In the genomic region with DNA sequence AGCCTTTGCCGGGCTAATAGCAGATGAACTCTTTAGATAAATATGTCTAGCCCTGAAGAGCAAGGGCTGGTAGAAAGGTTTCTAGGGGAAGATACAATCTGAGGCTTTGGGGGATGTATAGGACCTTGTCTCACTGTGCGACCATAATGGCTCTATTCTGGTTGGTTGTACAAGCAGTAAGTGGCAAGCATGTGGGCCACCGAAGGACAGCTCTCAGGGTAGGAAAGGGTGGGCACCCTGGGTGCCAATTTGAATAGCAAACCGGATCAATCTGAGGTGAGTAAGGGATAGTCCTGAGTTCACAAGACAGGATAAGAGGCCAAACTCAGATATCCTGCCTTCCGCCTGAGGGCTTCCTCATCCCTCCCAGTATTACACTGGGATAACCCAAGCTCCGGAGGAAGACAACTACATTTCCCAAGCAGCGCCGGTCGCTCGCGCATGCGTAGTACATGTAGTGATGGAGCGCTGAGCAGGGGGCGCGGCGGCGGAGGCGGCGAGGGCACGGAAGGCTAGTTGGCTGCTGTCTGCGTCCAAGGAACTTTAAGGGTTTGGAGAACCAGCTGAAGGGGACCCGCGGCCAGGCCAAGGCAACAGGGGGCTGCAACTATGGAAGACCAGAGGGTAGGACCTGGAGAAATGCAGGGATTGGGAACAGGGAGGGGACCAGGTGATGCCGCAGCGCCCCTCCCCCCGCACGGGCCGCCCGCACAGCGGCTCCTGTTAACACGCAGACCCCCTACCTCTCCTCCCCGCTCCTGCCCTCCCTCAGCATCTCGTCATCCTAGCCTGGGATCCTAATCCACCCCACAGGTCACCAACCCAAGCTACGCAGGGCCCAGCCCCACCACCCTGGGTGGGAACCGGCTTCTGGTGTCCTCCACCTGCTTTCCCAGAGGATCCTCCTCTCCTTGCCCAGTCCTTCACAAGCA, we compare ENCODE assay signal across 8 mouse cellular contexts. TPM values are rescaled to one million over a fixed set of nuclear protein-coding genes. Genes with fewer than 3 reads are reported as not detected.
DNase-seq lines count a peak whose midpoint lies in the region; ATAC-seq lines count a peak whose summit lies in the region.

A gene (plus strand): TSS at position 480 of the 932 bp plus-strand sequence.

- H3K27me3 ChIP-seq in midbrain, embryonic 12.5 days = no peaks in the 10 kb centered on the region

- peak; percentile 81 for DNase-seq in layer of hippocampus, adult 11-12 months (ENCODE audit: low spot score)
- no peak for DNase-seq in layer of hippocampus, adult 9-10 months (ENCODE audit: low spot score)
- DNase-seq in cerebellum, postnatal 10 days = peak; percentile 90 to 94
- peak; percentile 76 to 81 for DNase-seq in frontal cortex, postnatal 10 days (ENCODE audit: low spot score in 2 of 2)
- peak; percentile 79 for DNase-seq in layer of hippocampus, adult 9-11 months
- DNase-seq in testis, postnatal 10 days (ENCODE audit: low spot score) = peak; percentile 73

- H3K9me3 ChIP-seq in midbrain, embryonic 12.5 days = no peaks in the 10 kb centered on the region

- peak; percentile 83 for ATAC-seq in midbrain, embryonic 12.5 days (ENCODE audit: low FRiP score, low read depth)
- no peak; the same call in 1 of the 2 replicates for ATAC-seq in megakaryocyte-erythroid progenitor cell, adult 5-6 weeks (replicated peaks; ENCODE audit: low FRiP score, low TSS enrichment, poor library complexity, severe bottlenecking)

- H3K36me3 ChIP-seq in midbrain, embryonic 12.5 days = peaks cover 18% of the 10 kb centered on the region

- peak within 1 kb of the TSS; percentile 87 for H3K4me2 ChIP-seq in midbrain, embryonic 12.5 days (replicated peaks)

- H3K4me3 ChIP-seq in midbrain, embryonic 12.5 days = peak within 1 kb of the TSS; percentile 67

- H3K4me1 ChIP-seq in midbrain, embryonic 12.5 days = peaks cover 6% of the 10 kb centered on the region

- WGBS in midbrain, embryonic 12.5 days = 9% methylated on average over 33 of the region's 35 CpGs

- H3K27ac ChIP-seq in midbrain, embryonic 12.5 days (replicated peaks) = peak within 1 kb of the TSS; percentile 31; the same call in 1 of the 2 replicates

- peak within 1 kb of the TSS; percentile 75 for H3K9ac ChIP-seq in midbrain, embryonic 12.5 days (replicated peaks)

RNA-seq across cellular contexts. Expression of the gene that starts here (rescaled TPM):
- polyA plus RNA-seq in midbrain, embryonic 12.5 days (2016; fragmentation: Nextera tagmentation; extraction: Ambion mirVana) = 89.8 and 98.3 TPM in 2 replicates
- total RNA-seq in megakaryocyte-erythroid progenitor cell, adult 5-6 weeks (2014; fragmentation: Nextera tagmentation) = not detected in 2 replicates
- total RNA-seq in megakaryocyte-erythroid progenitor cell, adult 5-6 weeks (2017) = not detected in 2 replicates
